Mouse (Mus musculus) heart, postnatal 4 days (tissue): ENCODE measurements around the gene Cavin4. TPM values are rescaled to one million over a fixed set of nuclear protein-coding genes. Genes with fewer than 3 reads are reported as not detected.

Experiments used
- DNase-seq: peaks from one replicate; pipeline ENCODE4 v3.0.0; 2021
- total RNA-seq, 2 experiments: library from RNA; stranded (reverse); gene quantifications; 2 replicates each; pipeline ENCODE4 v1.2.3; 2021

Cavin4 gene
- 10 to 100 TPM; 70.5 to 72.8 TPM for total RNA-seq

- peak; percentile 75 for DNase-seq
These were observed at the start of gene Cavin4 for GRCm38 (mm10) chr4:48663271-48663670. TSS of gene Cavin4 (plus strand) at chr4:48663514.

- DNase-seq, result no peak
These were observed 47.8 kb upstream of the Cavin4 start for GRCm38 (mm10) chr4:48615483-48615882.

- DNase-seq, result no peak
These were observed 46.1 kb upstream of the Cavin4 start for GRCm38 (mm10) chr4:48617201-48617600.

- DNase-seq, result no peak
These were observed 43.2 kb upstream of the Cavin4 start for GRCm38 (mm10) chr4:48620121-48620520.

- DNase-seq, result no peak
These were observed 41.1 kb upstream of the Cavin4 start for GRCm38 (mm10) chr4:48622246-48622645.

- DNase-seq, result no peak
These were observed 40.4 kb upstream of the Cavin4 start for GRCm38 (mm10) chr4:48622946-48623345.

- DNase-seq, result no peak
These were observed 38.4 kb upstream of the Cavin4 start for GRCm38 (mm10) chr4:48624961-48625360.

GRCm38 (mm10) chr4:48625836-48626235, 37.5 kb upstream of the Cavin4 start:
- DNase-seq, result no peak

- DNase-seq, result no peak
These were observed 33.9 kb upstream of the Cavin4 start for GRCm38 (mm10) chr4:48629445-48629844.

- no peak for DNase-seq
These were observed 29.8 kb upstream of the Cavin4 start for GRCm38 (mm10) chr4:48633529-48633928.

- peak; percentile 23 for DNase-seq
These were observed 29.3 kb upstream of the Cavin4 start for GRCm38 (mm10) chr4:48634058-48634457.

GRCm38 (mm10) chr4:48636831-48637230, 26.5 kb upstream of the Cavin4 start:
- no peak for DNase-seq

- no peak for DNase-seq
These were observed 25.2 kb upstream of the Cavin4 start for GRCm38 (mm10) chr4:48638132-48638531.

GRCm38 (mm10) chr4:48639503-48639902, 23.8 kb upstream of the Cavin4 start:
- DNase-seq, result no peak

GRCm38 (mm10) chr4:48643801-48644200, 19.5 kb upstream of the Cavin4 start:
- DNase-seq, result no peak

GRCm38 (mm10) chr4:48646143-48646542, 17.2 kb upstream of the Cavin4 start:
- DNase-seq, result no peak

- DNase-seq, result no peak
These were observed 12.5 kb upstream of the Cavin4 start for GRCm38 (mm10) chr4:48650617-48651360.

GRCm38 (mm10) chr4:48654118-48654517, 9.2 kb upstream of the Cavin4 start:
- DNase-seq, result no peak

- no peak for DNase-seq
These were observed 6.8 kb upstream of the Cavin4 start for GRCm38 (mm10) chr4:48656530-48656929.

GRCm38 (mm10) chr4:48660144-48660543, 3.2 kb upstream of the Cavin4 start:
- DNase-seq, result no peak

GRCm38 (mm10) chr4:48660619-48661575, 2.4 kb upstream of the Cavin4 start:
- no peak for DNase-seq

- DNase-seq, result no peak
These were observed 707 bp downstream of the Cavin4 start for GRCm38 (mm10) chr4:48664021-48664420.

GRCm38 (mm10) chr4:48667279-48667678, 4.0 kb downstream of the Cavin4 start:
- DNase-seq, result no peak
